Mouse (Mus musculus) MEL (cell line): ENCODE data around the gene Erf.
A peak's percentile ranks its signal among the peaks of the same experiment; 100 is the strongest.

Source experiments
- CTCF ChIP-seq, 3 experiments: IDR thresholded peaks in 2 of 3; conservative IDR thresholded peaks in 1 of 3; 2 replicates each; pipeline ENCODE4 v1.5.1; 2011 to 2012; ENCODE audit warnings: low read length in 3 of 3, low read depth in 2 of 3, mild to moderate bottlenecking in 2 of 3, improper control_type of control experiment in 1 of 3, inconsistent platforms in 1 of 3, mixed read lengths in 1 of 3, moderate library complexity in 1 of 3; ENCODE audit not compliant: control insufficient read depth in 1 of 3, insufficient read depth in 1 of 3, poor library complexity in 1 of 3, severe bottlenecking in 1 of 3
- EP300 ChIP-seq, 2 experiments: IDR thresholded peaks; 2 replicates each; pipeline ENCODE4 v1.6.1; 2011; ENCODE audit warnings: improper control_type of control experiment in 2 of 2, low read length in 2 of 2, low read depth in 1 of 2, mild to moderate bottlenecking in 1 of 2
- GABPA ChIP-seq: IDR thresholded peaks from 2 replicates; pipeline ENCODE4 v1.6.1; 2012; ENCODE audit warnings: low read depth, mild to moderate bottlenecking, inconsistent platforms, low read length, improper control_type of control experiment, moderate library complexity
- GATA1 ChIP-seq: IDR thresholded peaks from 2 replicates; pipeline ENCODE4 v1.6.1; 2011; ENCODE audit warnings: low read depth, low read length, improper control_type of control experiment
- HCFC1 ChIP-seq: IDR thresholded peaks from 2 replicates; pipeline ENCODE4 v1.6.1; 2012; ENCODE audit warnings: low read depth, mild to moderate bottlenecking, inconsistent platforms, low read length, improper control_type of control experiment, moderate library complexity
- MEF2A ChIP-seq: IDR thresholded peaks from 2 replicates; pipeline ENCODE4 v1.6.1; 2014; ENCODE audit warnings: low read depth, mild to moderate bottlenecking, inconsistent platforms, low read length, improper control_type of control experiment; ENCODE audit not compliant: poor library complexity, insufficient replicate concordance, severe bottlenecking; ENCODE audit errors: extremely low read depth
- MXI1 ChIP-seq: IDR thresholded peaks from 2 replicates; pipeline ENCODE4 v1.6.1; 2011; ENCODE audit warnings: mild to moderate bottlenecking, low read depth, low read length, improper control_type of control experiment
- POLR2A ChIP-seq, 2 experiments: IDR thresholded peaks; 2 replicates each; pipeline ENCODE4 v1.6.1; 2011 to 2012; ENCODE audit warnings: low read length in 2 of 2, mild to moderate bottlenecking in 2 of 2, control low read depth in 1 of 2, improper control_type of control experiment in 1 of 2, low read depth in 1 of 2, moderate library complexity in 1 of 2; ENCODE audit not compliant: control insufficient read depth in 1 of 2, insufficient read depth in 1 of 2, poor library complexity in 1 of 2
- RCOR1 ChIP-seq: IDR thresholded peaks from 2 replicates; pipeline ENCODE4 v1.6.1; 2012; ENCODE audit warnings: low read depth, mild to moderate bottlenecking, inconsistent platforms, low read length, improper control_type of control experiment
- ZNF384 ChIP-seq: IDR thresholded peaks from 2 replicates; pipeline ENCODE4 v1.6.1; 2012; ENCODE audit warnings: low read depth, mild to moderate bottlenecking, inconsistent platforms, low read length, improper control_type of control experiment

- TF ChIP-seq HCFC1 (no peak; the same call in 1 of the 2 replicates), GATA1 (no peak), POLR2A (IDR thresholded peaks at IDR 0.05; ENCODE audit: control insufficient read depth in 1 of 2, insufficient read depth in 1 of 2, low read depth in 1 of 2, low read length in 2 of 2, poor library complexity in 1 of 2) (peak; percentile 62 to 81; a peak in 3 of 4 replicates), MXI1 (peak; percentile 8), MEF2A (no peak), CTCF (IDR thresholded peaks at IDR 0.05 in 2 of 3, conservative IDR thresholded peaks at IDR 0.05 in 1 of 3; ENCODE audit: control insufficient read depth in 1 of 3, insufficient read depth in 1 of 3, low read depth in 2 of 3, low read length in 3 of 3, poor library complexity in 1 of 3, severe bottlenecking in 1 of 3) (no peak), RCOR1 (no peak), GABPA (no peak; the same call in 1 of the 2 replicates), EP300 (IDR thresholded peaks at IDR 0.05; ENCODE audit: low read depth in 1 of 2, low read length in 2 of 2) (no peak), ZNF384 (no peak)
Measured at GRCm38 (mm10) chr7:25237249-25238014, 13.1 kb downstream of the Erf start, which contains the start of gene Gsk3a.
